Mouse (Mus musculus): ENCODE results near the gene Tcn2.

- TF ChIP-seq CTCF (IDR thresholded peaks at IDR 0.05; ENCODE audit: borderline replicate concordance, insufficient read depth, low read depth, low read length) (no peak), POLR2A (IDR thresholded peaks at IDR 0.05; ENCODE audit: borderline replicate concordance, insufficient read depth, low read length) (no peak)
Measured at GRCm38 (mm10) chr11:3922731-3923130, 9.2 kb downstream of the Tcn2 start.

Data from cerebellum, adult 2 months (tissue).